Mouse (Mus musculus) stomach, embryonic 15.5 days (tissue): Measurements from ENCODE around the gene Chrnb4. TPM values are rescaled to one million over a fixed set of nuclear protein-coding genes. Genes with fewer than 3 reads are reported as not detected.

Experiments used
- ATAC-seq: fragments of 200-750 bp; cut with Nextera tagmentation; 2 replicates; pipeline ENCODE4 v1.8.0; 2017; ENCODE audit warnings: low read depth, moderate number of reproducible peaks, moderate TSS enrichment; ENCODE audit not compliant: insufficient read depth, low FRiP score
- H3K27ac ChIP-seq: fragments of 300-500 bp; sonication (generic); 2 replicates; pipeline ENCODE4 v1.5.1; 2015; ENCODE audit warnings: mild to moderate bottlenecking, inconsistent platforms
- H3K27me3 ChIP-seq: fragments of 300-500 bp; sonication (generic); replicated peaks from 2 replicates; pipeline ENCODE4 v1.6.1; 2015; ENCODE audit warnings: inconsistent platforms
- H3K36me3 ChIP-seq: fragments of 300-500 bp; sonication (generic); 2 replicates; pipeline ENCODE4 v1.6.1; 2015; ENCODE audit warnings: inconsistent platforms
- H3K4me1 ChIP-seq: fragments of 300-500 bp; sonication (generic); 2 replicates; pipeline ENCODE4 v1.6.1; 2015; ENCODE audit warnings: inconsistent platforms
- H3K4me2 ChIP-seq: fragments of 300-500 bp; sonication (generic); 2 replicates; pipeline ENCODE4 v1.6.1; 2015; ENCODE audit warnings: mild to moderate bottlenecking, inconsistent platforms
- H3K4me3 ChIP-seq: fragments of 300-500 bp; sonication (generic); replicated peaks from 2 replicates; pipeline ENCODE4 v1.5.1; 2015; ENCODE audit warnings: inconsistent platforms
- H3K9ac ChIP-seq: fragments of 300-500 bp; sonication (generic); 2 replicates; pipeline ENCODE4 v1.6.1; 2015; ENCODE audit warnings: inconsistent platforms
- H3K9me3 ChIP-seq: fragments of 300-500 bp; sonication (generic); 2 replicates; pipeline ENCODE4 v1.6.1; 2016; ENCODE audit warnings: inconsistent platforms
- whole genome bisulfite sequencing: fragments of 180-500 bp; shearing (Covaris S2); methylation state at CpG from one replicate; pipeline ENCODE4 v1.1.7; 2015; 5-methylcytosine and 5-hydroxymethylcytosine counted together
- polyA plus RNA-seq: library from polyadenylated mRNA; unstranded; fragments of >200 nt; fragmentation: Nextera tagmentation; extraction: Ambion mirVana; gene quantifications from 2 replicates; pipeline ENCODE4 v1.2.1, GENCODE M21; 2015

Chrnb4 gene
- polyA plus RNA-seq, 1 experiment from 2014 or later, result 3.4 TPM

GRCm38 (mm10) chr9:55046764-55047163, 1.8 kb downstream of the Chrnb4 start:
- peaks cover 10% of the 10 kb centered on the region; the same call in 1 of the 2 replicates for H3K4me1 ChIP-seq
- no peaks in the 10 kb centered on the region for H3K9me3 ChIP-seq
- ATAC-seq, result no peak
- no peaks in the 10 kb centered on the region for H3K36me3 ChIP-seq
- no peak overlapping the region for H3K4me3 ChIP-seq
- H3K27me3 ChIP-seq, result 0 out of 2 replicates have a peak, but pooled peaks cover 3% of the 10 kb centered on the region
- no peak overlapping the region for H3K4me2 ChIP-seq
- under 1% methylated on average over 3 of the region's 3 CpGs for WGBS
- H3K27ac ChIP-seq, result no peak overlapping the region
- H3K9ac ChIP-seq, result no peak overlapping the region

- Histone ChIP-seq H3K36me3 (no peaks in the 10 kb centered on the region), H3K4me3 (no peak overlapping the region), H3K4me2 (no peak overlapping the region), H3K4me1 (peaks cover 10% of the 10 kb centered on the region; the same call in 1 of the 2 replicates), H3K9ac (no peak overlapping the region), H3K27ac (no peak overlapping the region), H3K9me3 (no peaks in the 10 kb centered on the region), H3K27me3 (0 out of 2 replicates have a peak, but pooled peaks cover 3% of the 10 kb centered on the region)
- WGBS, result 56% methylated on average over 2 of the region's 2 CpGs
- ATAC-seq, result no peak
Observed at GRCm38 (mm10) chr9:55045001-55045400, 3.6 kb downstream of the Chrnb4 start.

GRCm38 (mm10) chr9:55043688-55044087, 4.9 kb downstream of the Chrnb4 start:
- H3K27me3 ChIP-seq, result no peaks in the 10 kb centered on the region
- 27% methylated on average over 8 of the region's 8 CpGs for WGBS
- H3K36me3 ChIP-seq, result no peaks in the 10 kb centered on the region
- no peaks in the 10 kb centered on the region for H3K9me3 ChIP-seq
- peaks cover 8% of the 10 kb centered on the region; the same call in 1 of the 2 replicates for H3K4me1 ChIP-seq
- H3K9ac ChIP-seq, result no peak overlapping the region
- ATAC-seq, result no peak
- no peak overlapping the region for H3K4me2 ChIP-seq
- H3K4me3 ChIP-seq, result no peak overlapping the region
- no peak overlapping the region for H3K27ac ChIP-seq

- Histone ChIP-seq H3K36me3 (no peaks in the 10 kb centered on the region), H3K9ac (no peak overlapping the region), H3K27ac (no peak overlapping the region), H3K9me3 (no peaks in the 10 kb centered on the region), H3K27me3 (no peaks in the 10 kb centered on the region), H3K4me2 (no peak overlapping the region), H3K4me1 (no peaks in the 10 kb centered on the region), H3K4me3 (no peak overlapping the region)
- ATAC-seq, result no peak
- WGBS, result 76% methylated on average over 2 of the region's 2 CpGs
Observed at GRCm38 (mm10) chr9:55041389-55041788, 7.2 kb downstream of the Chrnb4 start.

GRCm38 (mm10) chr9:55039983-55040382, 8.6 kb downstream of the Chrnb4 start:
- Histone ChIP-seq H3K4me2 (no peak overlapping the region), H3K36me3 (no peaks in the 10 kb centered on the region), H3K27ac (no peak overlapping the region), H3K4me1 (no peaks in the 10 kb centered on the region), H3K9me3 (no peaks in the 10 kb centered on the region), H3K4me3 (no peak overlapping the region), H3K9ac (no peak overlapping the region), H3K27me3 (no peaks in the 10 kb centered on the region)
- no peak for ATAC-seq
- 66% methylated on average over 5 of the region's 5 CpGs for WGBS

- Histone ChIP-seq H3K9me3 (no peaks in the 10 kb centered on the region), H3K4me3 (no peak overlapping the region), H3K4me1 (no peaks in the 10 kb centered on the region), H3K27ac (no peak overlapping the region), H3K27me3 (no peaks in the 10 kb centered on the region), H3K4me2 (no peak overlapping the region), H3K36me3 (no peaks in the 10 kb centered on the region), H3K9ac (no peak overlapping the region)
- no peak for ATAC-seq
- WGBS, result 77% methylated on average over 8 of the region's 8 CpGs
Observed at GRCm38 (mm10) chr9:55038948-55039347, 9.6 kb downstream of the Chrnb4 start.

GRCm38 (mm10) chr9:55031435-55032167, 17.0 kb downstream of the Chrnb4 start:
- Histone ChIP-seq H3K9me3 (no peaks in the 10 kb centered on the region), H3K4me1 (0 out of 2 replicates have a peak, but pooled peaks cover under 1% of the 10 kb centered on the region), H3K4me3 (no peak overlapping the region), H3K27ac (no peak overlapping the region), H3K27me3 (peaks cover 9% of the 10 kb centered on the region), H3K4me2 (no peak overlapping the region), H3K9ac (no peak overlapping the region), H3K36me3 (no peaks in the 10 kb centered on the region)
- ATAC-seq, result no peak
- WGBS, result 59% methylated on average over 6 of the region's 6 CpGs

GRCm38 (mm10) chr9:55026275-55026663, 22.3 kb downstream of the Chrnb4 start, which contains the start of gene Chrna3:
TSS of gene Chrna3 (minus strand) at chr9:55026562.
- H3K4me2 ChIP-seq, result peak within 1 kb of the TSS; percentile 56
- ATAC-seq, result peak; percentile 47; the same call in 1 of the 2 replicates

GRCm38 (mm10) chr9:55025534-55026274, 22.9 kb downstream of the Chrnb4 start:
- no peaks in the 10 kb centered on the region for H3K9me3 ChIP-seq
- H3K9ac ChIP-seq, result no peak overlapping the region
- no peak for ATAC-seq
- H3K4me2 ChIP-seq, result peak overlapping the region; percentile 56
- WGBS, result 8% methylated on average over 38 of the region's 38 CpGs
- no peaks in the 10 kb centered on the region for H3K36me3 ChIP-seq
- H3K27ac ChIP-seq, result no peak overlapping the region
- H3K4me3 ChIP-seq, result peak overlapping the region; percentile 28
- peaks cover 7% of the 10 kb centered on the region for H3K4me1 ChIP-seq
- H3K27me3 ChIP-seq, result peaks cover 35% of the 10 kb centered on the region

More at GRCm38 (mm10) chr9:55026275-55026663, 22.3 kb downstream of the Chrnb4 start, which contains the start of gene Chrna3:
- H3K9ac ChIP-seq, result no peak within 1 kb of the TSS
- no peaks in the 10 kb centered on the region for H3K9me3 ChIP-seq
- WGBS, result under 1% methylated on average over 39 of the region's 39 CpGs
- H3K4me1 ChIP-seq, result peaks cover 7% of the 10 kb centered on the region
- peak within 1 kb of the TSS; percentile 28 for H3K4me3 ChIP-seq
- no peaks in the 10 kb centered on the region for H3K36me3 ChIP-seq
- no peak within 1 kb of the TSS for H3K27ac ChIP-seq
- H3K27me3 ChIP-seq, result peaks cover 35% of the 10 kb centered on the region

- peaks cover 7% of the 10 kb centered on the region for H3K4me1 ChIP-seq
- no peak overlapping the region for H3K27ac ChIP-seq
- H3K9me3 ChIP-seq, result no peaks in the 10 kb centered on the region
- H3K4me3 ChIP-seq, result no peak overlapping the region
- WGBS, result 40% methylated on average over 13 of the region's 13 CpGs
- no peak overlapping the region for H3K4me2 ChIP-seq
- no peak for ATAC-seq
- H3K9ac ChIP-seq, result no peak overlapping the region
- H3K27me3 ChIP-seq, result peaks cover 35% of the 10 kb centered on the region
- no peaks in the 10 kb centered on the region for H3K36me3 ChIP-seq
Observed at GRCm38 (mm10) chr9:55023902-55024583, 24.5 kb downstream of the Chrnb4 start.

- Histone ChIP-seq H3K36me3 (no peaks in the 10 kb centered on the region), H3K27me3 (peaks cover 35% of the 10 kb centered on the region), H3K27ac (no peak overlapping the region), H3K4me1 (peaks cover 7% of the 10 kb centered on the region), H3K4me2 (no peak overlapping the region), H3K4me3 (no peak overlapping the region), H3K9me3 (no peaks in the 10 kb centered on the region), H3K9ac (no peak overlapping the region)
- ATAC-seq, result no peak
- WGBS, result 80% methylated on average over 5 of the region's 5 CpGs
Observed at GRCm38 (mm10) chr9:55023326-55023725, 25.3 kb downstream of the Chrnb4 start.
